In genomic region chr3:119933049-119933511, GRCm38 (mm10) we compare ENCODE assay signal across 14 mouse cellular contexts.
DNase-seq lines count a peak whose midpoint lies in the region; ATAC-seq and TF ChIP-seq lines count a peak whose summit lies in the region.
"Had no signal": no experiment of that assay in that cellular context is flagged by ENCODE, and none has a peak within 500 bp of the region (broad histone marks: within the 10 kb centered on the region; RNA-seq: fewer than 3 reads in every experiment).

No protein-coding gene starts in this region.

- WGBS in forebrain, postnatal 0 days = 7% methylated on average over 5 of the region's 5 CpGs
- 17% methylated on average over 5 of the region's 5 CpGs for WGBS in midbrain, postnatal 0 days

- no peaks in the 10 kb centered on the region for H3K27me3 ChIP-seq in forebrain, postnatal 0 days (ENCODE audit: insufficient read depth, low read length)
- H3K27me3 ChIP-seq in midbrain, postnatal 0 days (ENCODE audit: insufficient read depth, low read length) = no peaks in the 10 kb centered on the region
- H3K27me3 ChIP-seq: liver, embryonic 13.5 days; neural tube, embryonic 15.5 days; stomach, embryonic 15.5 days had no signal

- no peaks in the 10 kb centered on the region for H3K36me3 ChIP-seq in forebrain, postnatal 0 days (ENCODE audit: insufficient read depth)
- H3K36me3 ChIP-seq in midbrain, postnatal 0 days (ENCODE audit: insufficient read depth, low read length) = no peaks in the 10 kb centered on the region
- H3K36me3 ChIP-seq: G1E; liver, embryonic 13.5 days; neural tube, embryonic 15.5 days; stomach, embryonic 15.5 days had no signal

- H3K9ac ChIP-seq in forebrain, postnatal 0 days = no peak overlapping the region
- H3K9ac ChIP-seq in midbrain, postnatal 0 days (replicated peaks; ENCODE audit: low read length, poor library complexity, severe bottlenecking) = no peak overlapping the region
- H3K9ac ChIP-seq: liver, embryonic 13.5 days; neural tube, embryonic 15.5 days; stomach, embryonic 15.5 days had no signal

- ATAC-seq in forebrain, postnatal 0 days = peak; percentile 73
- peak; percentile 54; the same call in 1 of the 2 replicates for ATAC-seq in midbrain, postnatal 0 days (ENCODE audit: low FRiP score)

- no peaks in the 10 kb centered on the region for H3K9me3 ChIP-seq in forebrain, postnatal 0 days (ENCODE audit: low read length)
- H3K9me3 ChIP-seq in midbrain, postnatal 0 days (ENCODE audit: low read length) = no peaks in the 10 kb centered on the region
- H3K9me3 ChIP-seq: liver, embryonic 13.5 days; neural tube, embryonic 15.5 days; stomach, embryonic 15.5 days had no signal

- H3K4me3 ChIP-seq in forebrain, postnatal 0 days (ENCODE audit: low read depth, low read length) = no peak overlapping the region
- no peak overlapping the region for H3K4me3 ChIP-seq in midbrain, postnatal 0 days (ENCODE audit: low read depth, low read length)
- H3K4me3 ChIP-seq: liver, embryonic 13.5 days; neural tube, embryonic 15.5 days; stomach, embryonic 15.5 days had no signal

- 0 out of 2 replicates have a peak overlapping the region, but pooled peaks have one; percentile 55 for H3K27ac ChIP-seq in forebrain, postnatal 0 days (ENCODE audit: low read depth, low read length)
- H3K27ac ChIP-seq in midbrain, postnatal 0 days (ENCODE audit: low read depth, low read length) = no peak overlapping the region
- H3K27ac ChIP-seq: liver, embryonic 13.5 days; neural tube, embryonic 15.5 days; stomach, embryonic 15.5 days had no signal

- peak; percentile 14 to 34 for DNase-seq in heart, adult 18-20 months
- DNase-seq in heart, adult 8-10 months (ENCODE audit: low spot score) = no peak
- DNase-seq in ovary, postnatal 14 days (ENCODE audit: low spot score) = peak; percentile 31
- DNase-seq in ovary, adult 18-20 months (ENCODE audit: low spot score) = no peak
- peak; percentile 82 for DNase-seq in forebrain, postnatal 0 days
- DNase-seq in midbrain, postnatal 0 days (ENCODE audit: low spot score) = peak; percentile 62
- DNase-seq in frontal cortex, postnatal 25 days (ENCODE audit: low spot score in 2 of 2) = no peak
- no peak for DNase-seq in cerebellum, adult 9-11 months
- DNase-seq: cerebellum, adult 11-12 months; gastrocnemius, postnatal 25 days; liver, embryonic 13.5 days had no signal

- no peak for TF ChIP-seq CTCF in forebrain, postnatal 0 days (IDR thresholded peaks at IDR 0.05; ENCODE audit: low read depth)
- TF ChIP-seq CTCF in midbrain, postnatal 0 days (IDR thresholded peaks at IDR 0.05) = no peak

- no peaks in the 10 kb centered on the region for H3K4me1 ChIP-seq in forebrain, postnatal 0 days (ENCODE audit: insufficient read depth)
- peaks cover 4% of the 10 kb centered on the region; the same call in 1 of the 2 replicates for H3K4me1 ChIP-seq in midbrain, postnatal 0 days (ENCODE audit: insufficient read depth, low read length)
- H3K4me1 ChIP-seq: liver, embryonic 13.5 days; stomach, embryonic 15.5 days had no signal

- H3K4me2 ChIP-seq in forebrain, postnatal 0 days (ENCODE audit: low read depth) = no peak overlapping the region
- no peak overlapping the region for H3K4me2 ChIP-seq in midbrain, postnatal 0 days (ENCODE audit: low read depth, low read length, poor library complexity, severe bottlenecking)
- H3K4me2 ChIP-seq: liver, embryonic 13.5 days; neural tube, embryonic 15.5 days; stomach, embryonic 15.5 days had no signal

Comparison
In these comparisons a context has a peak if more than half of its experiments do, and no peak if none do; other contexts are left out.
1. DNase-seq: peak in heart, adult 18-20 months (2 of 2), ovary, postnatal 14 days (single experiment), forebrain, postnatal 0 days (single experiment) and midbrain, postnatal 0 days (single experiment); none in heart, adult 8-10 months (single experiment), ovary, adult 18-20 months (single experiment), frontal cortex, postnatal 25 days (0 of 2) and cerebellum, adult 9-11 months (single experiment).